Mouse (Mus musculus) lung, postnatal 25 days (tissue): Measurements from ENCODE around the gene Sclt1.
"Not testable (repeated sequence)": the region's sequence is repeated elsewhere in the genome, so short reads cannot be mapped to it uniquely, and the experiment has no call there.

Source experiments
- DNase-seq: peaks from one replicate; pipeline ENCODE4 v3.0.0; 2022; ENCODE audit warnings: low spot score

The Sclt1 gene

DNA sequence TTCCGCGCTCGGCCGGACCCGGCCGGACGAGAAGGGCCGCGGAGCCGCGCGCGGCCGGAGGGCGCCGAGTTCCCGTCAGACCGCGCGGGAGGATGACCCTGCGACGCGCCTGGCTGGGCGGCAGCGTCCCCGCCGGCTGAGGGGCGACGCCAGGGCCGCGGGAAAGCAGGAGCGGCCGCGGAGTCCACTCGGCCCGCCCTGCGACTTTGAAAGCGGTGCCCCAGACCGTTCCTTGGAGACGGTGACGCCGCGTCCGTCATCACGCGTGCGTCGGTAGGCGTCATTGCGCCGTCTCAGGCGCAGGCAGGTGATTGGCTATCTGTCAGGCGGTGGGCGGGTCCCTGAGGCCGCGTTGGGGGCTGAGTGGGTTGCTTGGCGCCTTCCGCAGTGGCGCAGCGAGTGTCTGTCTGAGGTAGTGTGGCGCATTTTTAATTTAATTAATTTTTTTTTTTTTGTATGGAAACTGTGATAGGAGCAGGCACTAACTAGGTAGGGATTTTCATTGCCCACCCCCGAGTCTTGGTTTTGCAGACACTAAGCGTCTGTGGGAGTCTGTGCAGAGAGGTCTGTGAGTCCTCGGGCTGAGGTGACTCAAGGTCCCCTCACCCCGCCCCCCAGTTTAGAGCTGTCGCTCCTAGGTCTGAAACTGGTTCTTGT, at the start of gene Sclt1, which contains the start of gene D3Ertd751e:
Gene Sclt1, minus strand, starts transcription at position 237 of the 657 bp plus-strand sequence.
Gene D3Ertd751e, plus strand, starts transcription at position 334 of the 657 bp plus-strand sequence.
- DNase-seq, result peak; percentile 97

DNA sequence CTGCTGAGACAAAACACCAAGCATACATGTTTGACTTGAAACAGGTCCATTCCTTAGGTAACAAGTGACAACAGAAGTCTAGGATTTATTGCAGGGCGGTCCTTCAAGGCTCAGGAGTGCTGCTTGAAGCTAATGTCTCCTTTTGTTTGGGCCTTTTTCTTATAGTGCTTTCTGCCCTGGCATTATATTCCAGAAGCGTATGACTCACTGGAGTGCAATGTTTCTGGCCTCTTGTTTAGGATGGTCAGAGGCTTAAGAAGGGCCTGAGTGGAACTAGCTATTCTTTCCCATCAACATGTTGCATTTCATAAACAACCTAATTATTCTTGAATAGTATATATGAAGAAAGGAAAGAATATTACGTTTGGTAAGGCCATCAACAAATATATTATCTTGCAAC, 19.8 kb upstream of the Sclt1 start:
- DNase-seq, result no peak

DNA sequence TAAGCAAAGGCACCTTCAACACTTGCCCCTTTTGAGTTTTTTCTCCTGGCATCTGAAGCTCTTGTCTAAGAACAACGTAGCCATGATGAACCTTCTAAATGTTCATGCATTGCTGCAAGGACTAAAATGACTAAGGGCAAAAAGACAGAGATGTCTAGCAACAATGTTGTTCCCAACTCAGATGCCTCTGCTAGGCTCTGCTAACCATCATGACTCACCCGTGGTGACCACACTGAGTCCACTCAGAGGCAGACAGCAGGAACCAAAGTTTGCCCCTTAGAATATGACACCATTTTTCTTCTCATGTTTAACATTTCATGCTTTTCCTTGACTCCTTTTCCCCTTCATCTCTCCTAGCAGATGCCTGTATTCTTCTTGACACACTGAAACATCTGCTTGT, 12.2 kb upstream of the Sclt1 start:
- DNase-seq, result no peak

DNA sequence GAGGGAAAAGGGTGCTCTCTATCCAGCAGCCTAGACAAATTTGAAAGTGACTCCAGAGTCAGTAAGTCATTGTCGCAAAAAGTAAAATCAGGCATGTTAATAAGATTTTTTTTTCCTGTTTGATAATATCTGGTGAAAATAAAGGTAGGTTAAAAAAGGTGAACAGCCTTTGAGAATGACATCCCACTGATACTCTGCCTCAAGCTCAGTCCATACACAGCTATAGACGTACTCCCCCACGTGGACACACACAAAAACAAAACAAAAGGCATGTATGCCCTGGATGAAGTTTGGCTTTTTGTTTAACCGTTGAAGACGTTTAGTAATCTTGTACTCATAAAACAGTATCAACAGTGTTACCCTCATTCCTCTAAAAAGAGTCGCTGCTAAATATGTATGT, 1.1 kb upstream of the Sclt1 start:
- no peak for DNase-seq

DNA sequence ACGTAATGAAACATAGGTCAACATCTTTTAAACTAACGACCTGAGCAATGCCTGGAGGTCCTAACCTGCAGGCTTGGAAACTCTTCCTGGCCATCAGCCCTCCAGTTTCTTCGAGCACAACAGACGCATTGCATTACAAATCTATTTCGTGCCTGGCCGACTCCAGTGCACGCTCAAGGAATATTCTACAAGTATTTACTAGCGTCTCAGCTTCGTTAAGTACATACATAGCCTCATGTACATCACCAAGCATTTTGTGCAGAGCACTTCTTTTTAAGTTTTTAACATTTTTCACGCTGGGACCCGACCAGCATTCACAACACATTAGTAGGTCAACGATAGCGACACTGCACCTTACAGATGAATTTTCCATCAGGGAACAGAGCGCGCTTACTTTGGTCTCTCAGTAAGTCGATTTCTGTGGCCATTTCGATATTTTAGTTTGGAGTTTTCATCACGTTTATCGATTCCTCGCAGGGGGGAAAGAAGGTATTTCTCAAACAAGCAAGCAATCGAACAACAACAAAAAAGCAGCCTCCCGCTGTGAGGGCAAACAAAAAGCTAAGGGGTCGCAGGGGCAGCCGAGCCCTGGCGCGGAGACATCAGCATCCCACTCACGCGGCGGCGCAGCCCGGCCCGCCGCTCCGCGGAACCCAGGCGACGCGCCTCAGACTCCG, 575 bp downstream of the Sclt1 start:
- DNase-seq, result no peak

DNA sequence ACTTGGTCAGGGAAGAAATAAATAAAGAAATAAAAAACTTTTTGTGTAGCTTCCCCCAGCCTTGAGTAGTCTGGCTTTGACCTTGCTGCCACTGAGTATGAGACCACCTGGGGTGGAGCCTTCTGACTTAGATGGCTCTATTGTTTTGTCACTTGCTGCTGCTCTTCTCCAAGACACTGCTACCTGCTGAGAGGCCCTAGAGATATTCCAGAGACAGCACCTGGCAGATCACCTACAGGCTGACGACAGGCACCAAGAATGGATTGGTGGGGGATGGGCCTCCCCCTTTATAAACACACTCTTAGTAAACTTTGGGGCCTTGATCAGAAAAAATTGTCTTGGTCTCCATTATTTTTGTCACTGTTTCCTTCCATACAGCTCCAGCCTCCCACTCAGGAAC, 46.6 kb downstream of the Sclt1 start:
- DNase-seq, result no peak

DNA sequence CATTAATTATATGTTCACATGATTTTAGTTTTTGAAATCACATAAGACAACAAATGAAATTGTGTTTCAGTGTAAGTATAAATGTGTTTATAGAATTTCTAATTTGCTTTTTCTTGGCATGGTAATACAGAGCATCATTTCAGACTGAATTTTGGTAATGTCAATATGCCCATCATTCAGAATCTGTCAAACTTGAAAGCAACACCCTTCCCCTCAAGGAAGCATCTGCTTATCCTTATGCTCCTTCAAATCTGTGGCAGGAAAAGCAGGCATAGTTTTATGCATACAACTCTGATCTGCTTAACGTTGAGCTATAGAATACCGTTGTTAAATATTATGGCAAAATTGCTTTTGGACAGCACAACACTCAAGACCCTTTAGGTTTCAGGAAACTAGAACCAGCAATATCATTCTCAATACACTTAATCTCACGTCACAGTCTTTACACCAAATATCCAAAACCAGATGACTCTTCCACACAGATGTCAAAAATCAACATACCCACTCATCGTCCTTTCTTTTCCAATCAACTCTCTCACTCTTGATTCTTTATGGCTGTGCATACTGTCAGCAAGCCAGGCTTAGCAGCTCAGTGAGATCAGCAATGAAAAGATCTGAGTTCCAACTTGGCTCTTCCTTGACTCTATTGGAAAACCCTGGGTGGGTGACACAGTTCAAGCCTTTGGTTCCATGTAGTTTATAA, 49.7 kb downstream of the Sclt1 start:
- no peak for DNase-seq

DNA sequence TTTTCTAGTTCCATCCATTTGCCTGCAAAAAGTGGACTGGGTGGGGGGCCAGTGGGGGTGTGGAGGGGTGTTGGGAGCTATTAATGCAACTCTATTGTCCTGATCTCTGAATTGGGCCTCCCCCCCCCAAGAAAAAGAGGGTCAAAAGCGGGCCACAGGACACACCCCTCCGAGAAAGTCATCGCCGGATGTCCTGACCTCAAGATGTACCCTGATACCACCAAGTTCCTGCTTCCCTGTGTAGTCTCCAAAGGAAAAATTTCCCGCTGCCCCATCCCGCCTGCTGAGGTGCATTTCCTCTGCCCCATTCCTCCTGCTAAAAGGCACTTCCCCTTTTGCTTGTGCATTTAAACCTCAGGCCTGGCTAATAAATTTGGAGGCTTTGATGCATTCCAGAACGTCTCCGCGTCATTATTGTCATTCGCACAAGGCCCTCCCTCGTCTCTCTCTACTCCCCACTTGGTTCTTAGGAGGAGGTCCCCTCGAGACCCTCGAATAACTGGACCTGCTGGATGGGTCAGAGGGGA, 52.1 kb downstream of the Sclt1 start:
- not testable (repeated sequence) for DNase-seq

DNA sequence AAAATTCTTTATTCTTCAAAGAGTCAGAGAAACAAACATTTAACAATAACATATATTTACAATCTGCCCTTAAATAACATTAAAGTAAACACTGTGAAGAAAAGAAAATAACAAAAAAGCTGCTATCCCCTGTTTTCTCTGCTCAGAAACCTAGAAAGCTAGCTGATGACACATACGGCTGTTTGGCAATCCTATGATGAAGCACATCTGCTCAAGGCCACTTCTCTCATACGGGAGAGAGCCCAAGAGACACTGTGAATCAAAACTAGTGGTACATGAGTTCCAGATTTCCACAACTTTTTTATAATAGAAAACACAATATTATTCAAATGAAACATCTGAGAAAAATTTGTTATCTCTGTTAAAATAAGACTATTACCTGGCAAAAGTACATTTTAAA, 55.9 kb downstream of the Sclt1 start:
- no peak for DNase-seq

DNA sequence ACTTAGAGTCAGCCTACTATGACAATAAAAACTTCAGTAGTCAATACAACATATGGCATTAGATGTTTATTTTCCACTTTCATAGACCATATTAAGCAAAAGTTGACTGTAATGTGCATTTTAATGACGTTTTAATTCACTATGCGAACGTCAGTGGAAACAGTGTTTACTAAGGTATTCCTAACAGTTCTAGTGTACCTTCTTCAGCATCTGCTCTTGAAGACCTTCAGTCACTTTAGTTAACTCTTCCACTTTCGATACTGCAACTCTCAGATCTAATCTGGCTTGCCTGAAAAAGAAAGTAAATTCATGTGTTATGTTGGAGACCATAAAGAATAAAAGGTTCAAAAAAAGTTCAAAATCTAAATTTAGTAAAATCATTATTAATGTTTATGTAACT, 60.2 kb downstream of the Sclt1 start:
- no peak for DNase-seq

DNA sequence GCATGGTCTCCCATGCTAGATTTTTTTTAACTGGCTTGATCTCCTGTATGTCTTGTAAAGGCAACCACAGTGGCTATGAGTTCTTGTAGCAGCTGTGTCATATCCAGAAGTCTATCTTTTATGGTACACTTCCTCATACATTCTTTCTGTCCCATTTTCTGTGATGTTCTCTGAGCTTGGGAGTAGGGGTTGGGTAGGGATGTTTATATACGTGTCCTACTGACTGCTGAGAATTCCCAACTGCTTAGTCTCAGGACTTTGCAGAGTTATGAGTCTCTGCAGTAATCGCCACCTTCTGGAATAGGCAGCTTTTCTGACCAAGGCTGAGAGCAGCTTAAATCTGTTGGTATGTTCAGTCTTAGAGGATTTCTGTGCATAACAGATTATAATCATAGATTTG, 65.7 kb downstream of the Sclt1 start:
- DNase-seq, result no peak

DNA sequence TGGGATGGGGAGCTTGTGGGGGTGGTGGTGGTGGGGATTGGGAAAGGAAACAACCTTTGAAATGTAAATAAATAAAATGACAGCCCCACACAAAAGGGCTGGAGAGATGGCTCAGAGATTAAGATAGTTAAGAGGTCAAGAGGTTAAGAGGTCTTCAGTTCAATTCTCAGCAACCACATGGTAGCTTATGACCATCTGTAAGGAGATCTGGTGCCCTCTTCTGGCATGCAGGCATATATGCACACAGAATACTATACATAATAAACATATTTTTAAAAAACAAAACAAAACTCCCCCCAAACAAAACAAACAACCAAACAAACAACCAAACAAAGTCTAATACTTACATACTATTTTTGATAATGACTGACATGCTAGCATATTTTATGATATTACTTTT, 67.5 kb downstream of the Sclt1 start:
- DNase-seq, result no peak

DNA sequence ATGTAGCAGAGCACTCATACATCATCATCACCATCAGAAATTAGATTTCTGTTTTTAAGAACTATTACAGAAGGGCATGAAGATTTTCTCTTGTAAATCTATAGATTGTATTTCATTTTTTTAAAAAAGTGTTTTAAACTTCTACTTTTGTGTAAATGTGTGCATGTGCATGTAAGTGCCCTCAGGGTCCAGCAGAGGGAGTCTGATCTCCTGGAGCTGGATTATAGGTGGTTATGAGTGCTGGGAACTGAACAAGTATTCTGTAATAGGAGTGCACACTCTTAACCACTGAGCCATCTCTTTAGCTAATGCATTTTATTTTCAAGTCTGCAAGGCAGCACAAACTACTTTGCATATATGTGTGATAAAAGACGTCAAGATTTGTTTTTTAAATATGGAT, 86.7 kb downstream of the Sclt1 start:
- DNase-seq, result no peak

DNA sequence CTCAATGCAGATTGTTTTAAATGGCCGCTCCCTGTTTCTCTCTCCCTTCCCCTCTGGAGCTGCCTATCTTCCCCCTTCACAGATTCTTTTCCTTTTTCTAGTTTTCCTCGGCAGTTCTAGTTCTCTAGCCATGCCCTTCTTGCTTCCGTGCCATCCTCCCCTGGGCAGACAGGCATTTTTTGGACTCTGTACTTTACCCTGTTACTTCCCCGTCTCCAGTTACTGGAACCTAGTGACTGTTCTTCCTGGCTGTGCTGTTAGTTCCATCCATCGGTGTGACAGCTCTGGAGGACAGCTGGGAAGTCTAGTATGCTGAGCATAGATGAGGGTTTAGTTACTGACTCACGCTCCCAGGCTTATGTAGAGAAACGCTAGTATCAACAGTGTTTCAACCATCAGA, 121.3 kb downstream of the Sclt1 start:
- DNase-seq, result no peak

DNA sequence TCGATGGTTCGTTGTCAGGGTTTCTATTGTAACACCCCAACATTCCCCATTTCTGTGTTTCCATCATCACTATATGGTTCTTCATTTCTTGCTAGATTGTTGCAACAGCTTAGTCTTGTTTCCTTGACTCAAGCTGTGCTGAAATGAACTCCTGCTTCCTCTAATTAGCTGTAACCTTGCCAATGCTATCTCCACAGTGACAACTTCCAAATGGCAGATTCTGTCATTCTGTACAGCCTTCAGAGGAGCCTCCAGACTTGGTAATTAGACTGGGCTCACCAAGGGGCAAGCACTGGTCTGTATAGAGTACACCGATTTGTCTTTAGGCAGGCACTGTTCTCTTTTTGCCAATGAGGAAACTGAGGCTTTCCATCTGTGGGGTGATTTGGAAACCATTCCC, 123.8 kb downstream of the Sclt1 start:
- no peak for DNase-seq

DNA sequence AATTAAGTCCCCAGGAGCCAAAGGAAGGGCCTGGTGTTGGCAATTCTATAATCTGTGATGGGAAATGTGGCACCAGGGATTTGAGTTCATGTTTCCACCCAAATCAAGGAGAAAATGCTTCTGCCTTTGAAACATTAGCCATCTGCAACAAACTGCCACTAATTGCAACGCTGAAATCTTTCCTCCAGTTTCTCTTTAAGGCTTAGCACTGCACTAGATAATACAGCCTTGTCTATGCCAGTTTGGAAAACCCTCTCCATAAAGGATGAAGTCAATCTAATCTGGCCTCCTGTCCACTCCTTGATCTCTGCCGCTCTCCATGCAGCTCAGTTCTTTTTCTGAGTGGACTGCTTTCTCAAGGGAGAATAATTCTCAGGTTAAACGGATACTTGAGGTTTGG, 124.3 kb downstream of the Sclt1 start:
- no peak for DNase-seq

DNA sequence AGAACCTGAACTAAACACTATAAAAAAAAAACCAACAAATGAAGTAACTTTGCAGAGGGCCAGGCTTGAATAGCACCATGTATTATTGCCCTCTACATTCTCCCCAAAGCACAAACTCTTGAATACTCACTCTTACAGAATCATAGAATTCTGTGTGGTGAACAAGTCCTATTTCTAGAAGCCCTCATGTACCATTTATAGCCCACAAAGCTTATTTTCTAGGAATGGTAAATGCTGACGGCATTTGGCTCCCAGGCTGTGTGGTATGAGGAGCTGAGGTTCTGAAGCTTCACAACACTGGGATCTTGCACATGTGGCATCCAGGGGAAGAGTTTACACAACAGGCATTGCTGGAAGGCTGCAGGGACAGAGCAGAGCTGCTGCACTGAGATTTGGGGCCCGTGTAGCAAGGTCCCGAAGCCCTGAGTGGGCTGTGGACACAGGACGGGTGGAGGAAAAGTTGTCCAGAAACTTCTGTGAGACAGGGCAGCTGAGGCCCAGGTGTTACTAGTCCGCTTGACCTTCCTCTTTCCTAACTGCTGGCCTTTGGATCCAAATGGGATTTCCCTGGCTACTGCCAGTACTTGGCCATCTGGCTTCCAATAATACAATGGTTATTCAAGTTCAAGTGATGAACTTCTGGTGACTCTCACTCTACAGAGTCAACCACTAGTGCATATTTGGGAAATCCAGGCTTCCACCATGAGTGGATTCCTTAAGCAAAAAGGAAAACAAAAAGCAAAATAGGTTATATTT, 127.9 kb downstream of the Sclt1 start:
- DNase-seq, result no peak

DNA sequence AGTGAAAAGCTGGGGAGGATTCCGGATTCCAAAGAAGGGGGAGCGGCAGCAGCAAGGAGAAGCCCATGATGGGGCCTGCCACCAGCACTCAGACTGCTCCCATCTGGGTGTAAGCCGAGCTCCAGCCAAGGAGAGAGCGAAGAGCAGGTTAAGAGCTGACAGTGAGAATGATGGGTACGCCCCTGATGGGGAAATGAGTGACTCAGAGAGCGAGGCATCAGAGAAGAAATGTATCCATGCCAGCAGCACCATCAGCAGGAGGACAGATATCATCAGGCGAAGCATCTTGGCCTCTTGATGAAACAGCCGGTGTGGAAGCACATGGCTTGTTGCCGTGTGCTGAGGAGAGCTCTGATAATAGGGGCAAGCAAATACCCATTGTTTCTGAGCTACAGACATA, 128.6 kb downstream of the Sclt1 start:
- DNase-seq, result no peak

DNA sequence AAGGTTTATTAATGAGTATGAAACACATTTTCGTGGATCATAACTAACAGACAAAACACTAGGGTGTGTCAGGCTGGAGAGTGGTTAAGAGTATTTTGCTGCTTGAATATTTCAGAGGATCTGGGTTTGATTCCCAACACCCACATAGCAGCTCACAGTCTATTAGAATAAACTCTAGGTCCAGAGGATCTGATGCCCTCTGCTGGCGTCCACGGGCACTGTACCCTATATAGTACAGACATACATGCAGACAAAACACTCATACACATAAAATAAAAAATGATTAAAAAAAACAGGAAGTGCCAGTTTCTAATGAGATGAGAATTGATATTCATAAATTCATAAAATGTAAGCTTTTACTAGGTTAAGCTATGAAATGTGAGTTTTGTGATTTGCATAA, 130.1 kb downstream of the Sclt1 start:
- no peak for DNase-seq

DNA sequence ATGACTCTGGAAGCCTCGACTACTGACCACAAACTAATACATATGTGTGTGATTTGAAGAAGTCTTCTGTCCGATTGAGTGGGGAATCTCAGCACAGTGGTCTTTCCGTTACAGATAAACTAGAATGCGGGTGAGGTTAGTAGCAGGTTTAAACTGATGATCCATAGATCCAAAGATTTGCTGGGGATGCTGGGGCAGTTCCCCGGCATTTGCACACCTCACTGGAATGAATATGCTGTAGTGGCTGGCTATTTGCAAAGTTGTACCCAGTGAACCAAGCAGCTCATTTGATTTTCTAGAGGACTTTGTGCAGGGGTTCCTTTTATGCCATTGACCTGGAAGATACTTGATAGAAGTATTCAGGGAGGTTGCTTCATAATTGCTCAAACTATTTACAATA, 133.2 kb downstream of the Sclt1 start:
- no peak for DNase-seq

DNA sequence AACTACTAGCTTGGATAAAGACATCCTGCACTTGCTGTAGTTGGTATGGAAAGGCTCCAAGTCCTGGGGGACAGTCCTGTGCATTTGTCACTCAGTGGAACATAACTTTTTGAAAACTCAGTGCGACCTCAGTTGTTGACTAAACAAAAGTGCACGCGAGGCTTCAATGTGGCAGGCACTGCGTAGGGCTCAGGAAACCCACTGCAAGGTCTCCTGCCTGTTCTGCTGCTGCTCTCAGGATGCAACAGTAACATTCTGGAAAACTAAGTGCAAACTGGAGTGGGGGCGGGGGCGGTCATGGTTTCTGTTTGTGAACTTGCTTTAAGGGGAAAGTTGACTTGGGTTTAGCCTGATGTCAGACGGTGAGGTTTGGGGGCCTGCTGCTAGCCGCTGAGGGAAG, 134.8 kb downstream of the Sclt1 start:
- no peak for DNase-seq

DNA sequence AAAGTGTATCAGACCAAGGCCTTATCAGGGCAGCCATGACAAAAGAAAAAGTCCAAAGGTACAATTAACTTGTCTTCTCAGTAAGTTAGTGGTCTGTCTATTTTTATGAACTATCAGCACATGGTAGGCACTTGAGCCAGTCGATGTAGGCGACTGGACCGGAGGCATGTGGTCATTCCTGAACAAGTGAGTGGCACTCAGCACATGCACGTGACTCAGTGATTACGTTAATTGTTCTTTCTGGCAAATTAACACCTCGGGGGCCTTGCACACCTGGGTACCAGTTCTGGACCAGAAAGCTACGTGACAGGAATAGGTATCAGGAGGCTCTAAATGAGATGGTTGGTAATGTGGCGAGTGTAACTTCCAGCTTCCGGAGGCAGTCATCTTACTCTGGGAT, 135.3 kb downstream of the Sclt1 start:
- DNase-seq, result no peak

DNA sequence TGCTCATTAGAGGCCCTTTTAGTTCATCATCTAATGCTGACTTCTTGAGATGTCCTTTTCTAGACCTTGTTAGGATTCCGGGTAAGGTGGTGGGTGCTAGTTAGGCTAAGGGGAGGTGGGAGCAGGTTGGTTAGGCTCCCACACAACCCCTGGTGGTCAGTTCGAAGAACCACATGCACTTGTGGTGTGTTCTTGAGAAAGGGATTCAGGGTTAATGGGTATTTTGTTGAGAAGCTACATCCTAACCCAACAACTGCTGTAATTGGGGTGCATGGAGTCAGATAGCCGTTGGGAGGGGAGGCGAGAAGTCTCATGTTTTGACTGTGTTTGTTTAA, 136.0 kb downstream of the Sclt1 start:
- DNase-seq, result no peak
